Mouse (Mus musculus): ENCODE data around the gene Map4. TPM values are rescaled to one million over a fixed set of nuclear protein-coding genes. Genes with fewer than 3 reads are reported as not detected.
"Not testable (repeated sequence)": the region's sequence is repeated elsewhere in the genome, so short reads cannot be mapped to it uniquely, and the experiment has no call there.

Gene Map4
- polyA plus RNA-seq, 1 experiment from 2014 or later, result 117 TPM

GRCm38 (mm10) chr9:110121424-110121823, 190.2 kb downstream of the Map4 start:
- no peak overlapping the region for H3K9ac ChIP-seq (replicated peaks)
- WGBS, result 75% methylated on average over 4 of the region's 4 CpGs
- no peak for ATAC-seq (replicated peaks)

GRCm38 (mm10) chr9:110123322-110123721, 192.1 kb downstream of the Map4 start:
- Histone ChIP-seq H3K27ac (replicated peaks) (no peak overlapping the region), H3K4me3 (no peak overlapping the region), H3K4me1 (peaks cover 9% of the 10 kb centered on the region), H3K9ac (replicated peaks) (no peak overlapping the region), H3K9me3 (no peaks in the 10 kb centered on the region), H3K27me3 (no peaks in the 10 kb centered on the region), H3K4me2 (replicated peaks) (no peak overlapping the region), H3K36me3 (no peaks in the 10 kb centered on the region; the same call in 1 of the 2 replicates)
- no peak for ATAC-seq (replicated peaks)
- WGBS, result 88% methylated on average over 2 of the region's 2 CpGs

More at GRCm38 (mm10) chr9:110121424-110121823, 190.2 kb downstream of the Map4 start:
- no peaks in the 10 kb centered on the region for H3K9me3 ChIP-seq
- H3K4me3 ChIP-seq, result no peak overlapping the region
- H3K4me2 ChIP-seq (replicated peaks), result no peak overlapping the region
- H3K27me3 ChIP-seq, result no peaks in the 10 kb centered on the region
- H3K27ac ChIP-seq (replicated peaks), result no peak overlapping the region
- no peaks in the 10 kb centered on the region; the same call in 1 of the 2 replicates for H3K36me3 ChIP-seq
- peaks cover 15% of the 10 kb centered on the region for H3K4me1 ChIP-seq

GRCm38 (mm10) chr9:110124008-110124540, 192.8 kb downstream of the Map4 start:
- not testable (repeated sequence) for H3K36me3 ChIP-seq; ATAC-seq (replicated peaks); H3K4me3 ChIP-seq; H3K4me2 ChIP-seq (replicated peaks); H3K4me1 ChIP-seq; H3K9ac ChIP-seq (replicated peaks); H3K27ac ChIP-seq (replicated peaks); H3K9me3 ChIP-seq; H3K27me3 ChIP-seq
- WGBS, result 66% methylated on average over 2 of the region's 2 CpGs

DNA sequence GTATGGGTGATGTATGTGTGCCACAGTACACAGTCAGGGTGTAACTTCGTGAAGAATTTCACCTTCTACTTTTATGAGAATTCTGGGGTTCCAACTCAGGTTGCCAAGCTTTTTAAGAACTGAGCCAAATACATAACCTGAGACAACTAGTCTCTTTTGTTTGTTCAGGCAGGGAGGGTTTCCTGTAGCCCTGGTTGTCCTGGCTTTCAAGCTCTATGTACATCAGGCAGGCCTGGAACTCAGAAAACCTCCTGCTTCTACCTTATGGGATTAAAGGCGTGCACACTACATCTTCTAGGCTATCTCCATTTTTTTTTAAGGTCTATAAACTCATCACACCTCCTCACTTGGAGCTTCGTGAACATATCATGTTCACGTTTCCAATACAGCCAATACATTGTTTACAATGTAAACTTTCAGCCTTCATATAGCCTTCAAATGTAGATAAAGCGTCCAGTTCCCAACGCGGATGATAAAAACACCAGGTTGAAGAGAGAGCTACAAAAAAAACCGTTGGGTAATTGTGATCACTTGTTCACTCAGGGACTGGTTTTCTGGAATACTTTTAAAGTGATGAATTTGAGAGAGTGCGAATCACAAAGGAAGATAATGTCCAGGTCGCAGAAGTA, 199.8 kb downstream of the Map4 start:
- Histone ChIP-seq H3K36me3 (peaks cover 6% of the 10 kb centered on the region), H3K9ac (replicated peaks) (peak overlapping the region; percentile 97), H3K27me3 (no peaks in the 10 kb centered on the region), H3K27ac (replicated peaks) (peak overlapping the region; percentile 92), H3K4me2 (replicated peaks) (peak overlapping the region; percentile 55), H3K9me3 (no peaks in the 10 kb centered on the region), H3K4me3 (peak overlapping the region; percentile 100), H3K4me1 (peaks cover 40% of the 10 kb centered on the region)
- ATAC-seq (replicated peaks), result no peak
- 32% methylated on average over 10 of the region's 10 CpGs for WGBS

DNA sequence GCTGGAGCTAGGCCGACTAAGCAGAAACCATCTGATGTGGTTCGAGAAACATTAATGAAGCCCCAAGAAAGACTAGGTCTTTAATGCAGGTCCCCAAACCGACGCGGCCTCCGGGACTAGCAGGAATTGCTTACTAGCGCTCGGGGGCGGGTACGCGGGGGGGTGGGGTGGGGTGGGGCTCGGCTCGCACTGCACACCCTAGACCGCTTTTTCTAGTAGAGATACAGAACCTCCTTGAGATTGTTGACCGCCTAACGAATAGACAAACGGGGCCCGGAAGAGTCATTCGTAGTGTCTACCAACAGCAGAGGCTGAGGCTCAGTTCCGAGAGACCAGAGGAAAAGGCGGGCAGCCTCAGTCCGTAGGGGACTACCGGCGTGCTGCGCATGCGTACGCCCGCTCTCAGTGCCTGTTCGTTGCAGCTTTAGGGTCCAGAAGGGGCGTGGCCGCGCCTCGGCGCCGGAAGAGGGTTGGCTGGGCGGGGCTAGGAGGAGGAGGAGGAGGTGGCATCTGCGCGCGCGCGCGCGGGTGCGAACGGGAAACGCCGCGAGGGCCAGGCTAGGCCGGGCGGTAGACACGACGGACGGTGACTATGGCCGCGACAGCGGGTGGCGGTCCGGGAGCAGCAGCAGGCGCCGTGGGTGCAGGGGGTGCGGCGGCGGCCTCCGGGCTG, 200.4 kb downstream of the Map4 start:
- H3K9ac ChIP-seq (replicated peaks), result peak overlapping the region; percentile 97
- peak overlapping the region; percentile 100 for H3K4me3 ChIP-seq
- peak overlapping the region; percentile 55 for H3K4me2 ChIP-seq (replicated peaks)
- peaks cover 45% of the 10 kb centered on the region for H3K4me1 ChIP-seq
- ATAC-seq (replicated peaks), result peak; percentile 97
- H3K27me3 ChIP-seq, result no peaks in the 10 kb centered on the region
- WGBS, result 1% methylated on average over 59 of the region's 64 CpGs
- peaks cover 12% of the 10 kb centered on the region for H3K36me3 ChIP-seq
- H3K9me3 ChIP-seq, result no peaks in the 10 kb centered on the region
- peak overlapping the region; percentile 92 for H3K27ac ChIP-seq (replicated peaks)

DNA sequence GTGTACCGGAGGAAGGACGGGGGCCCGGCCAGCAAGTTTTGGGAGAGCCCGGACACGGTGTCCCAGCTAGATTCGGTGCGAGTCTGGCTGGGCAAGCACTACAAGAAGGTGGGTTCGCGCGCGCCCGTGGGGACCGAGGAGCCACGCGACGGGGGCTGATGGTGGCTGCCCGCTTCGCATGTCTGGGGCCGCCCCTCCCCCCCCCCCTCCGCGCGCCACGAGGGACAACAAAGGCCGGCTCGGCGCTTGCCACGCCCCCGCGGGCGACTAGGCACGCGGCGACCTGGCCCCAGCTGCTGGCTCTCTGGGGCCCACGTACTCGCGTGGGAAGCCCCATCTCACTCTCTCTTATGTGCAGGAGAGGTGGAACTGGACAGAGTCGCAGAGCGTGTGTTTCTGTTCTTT, 200.9 kb downstream of the Map4 start:
- Histone ChIP-seq H3K36me3 (peaks cover 18% of the 10 kb centered on the region), H3K4me3 (peak overlapping the region; percentile 100), H3K9me3 (no peaks in the 10 kb centered on the region), H3K4me2 (replicated peaks) (peak overlapping the region; percentile 55), H3K27me3 (no peaks in the 10 kb centered on the region), H3K27ac (replicated peaks) (peak overlapping the region; percentile 92), H3K4me1 (peaks cover 45% of the 10 kb centered on the region), H3K9ac (replicated peaks) (peak overlapping the region; percentile 97)
- peak; percentile 76 for ATAC-seq (replicated peaks)
- WGBS, result under 1% methylated on average over 29 of the region's 38 CpGs

GRCm38 (mm10) chr9:110132921-110133320, 201.7 kb downstream of the Map4 start:
- no peak overlapping the region for H3K9ac ChIP-seq (replicated peaks)
- ATAC-seq (replicated peaks), result no peak
- WGBS, result 59% methylated on average over 6 of the region's 6 CpGs
- H3K27me3 ChIP-seq, result no peaks in the 10 kb centered on the region
- H3K4me3 ChIP-seq, result peak overlapping the region; percentile 100
- H3K4me2 ChIP-seq (replicated peaks), result peak overlapping the region; percentile 55
- H3K4me1 ChIP-seq, result peaks cover 45% of the 10 kb centered on the region
- no peaks in the 10 kb centered on the region for H3K9me3 ChIP-seq
- H3K36me3 ChIP-seq, result peaks cover 20% of the 10 kb centered on the region
- no peak overlapping the region for H3K27ac ChIP-seq (replicated peaks)

Small RNAs within 50 kb of the gene (microRNA-seq; reads per million reads assigned to microRNA genes)
- 1.1 reads per million for gene Mir7089

Other genes starting within 250 kb of the Map4 start
- not detected in 2 replicates for gene Fbxw18, start 228.8 kb upstream of the Map4 start, polyA plus RNA-seq (2015; fragmentation: Nextera tagmentation; extraction: Ambion mirVana)
- gene Fbxw26, start 185.4 kb upstream of the Map4 start, polyA plus RNA-seq (2015; fragmentation: Nextera tagmentation; extraction: Ambion mirVana), result not detected in 2 replicates
- gene Fbxw27, start 140.8 kb upstream of the Map4 start, polyA plus RNA-seq (2015; fragmentation: Nextera tagmentation; extraction: Ambion mirVana), result 0.14 TPM in 1 of 2 replicates, not detected in the other
- gene Spink8, start 119.2 kb upstream of the Map4 start, polyA plus RNA-seq (2015; fragmentation: Nextera tagmentation; extraction: Ambion mirVana), result not detected in 2 replicates
- gene Nme6, start 98.7 kb upstream of the Map4 start, polyA plus RNA-seq (2015; fragmentation: Nextera tagmentation; extraction: Ambion mirVana), result 55.7 and 60.6 TPM in 2 replicates
- gene Camp, start 81.8 kb upstream of the Map4 start, polyA plus RNA-seq (2015; fragmentation: Nextera tagmentation; extraction: Ambion mirVana), result 0.47 and 0.60 TPM in 2 replicates
- 21.4 and 22.7 TPM in 2 replicates for gene Cdc25a, start 55.9 kb upstream of the Map4 start, polyA plus RNA-seq (2015; fragmentation: Nextera tagmentation; extraction: Ambion mirVana)
- gene Smarcc1, start 186.2 kb downstream of the Map4 start, polyA plus RNA-seq (2015; fragmentation: Nextera tagmentation; extraction: Ambion mirVana), result 154 and 156 TPM in 2 replicates
- 211 and 214 TPM in 2 replicates for gene Dhx30, start 186.4 kb downstream of the Map4 start, polyA plus RNA-seq (2015; fragmentation: Nextera tagmentation; extraction: Ambion mirVana)